Mouse (Mus musculus): Measurements from ENCODE around the gene Psat1. TPM values are rescaled to one million over a fixed set of nuclear protein-coding genes. Genes with fewer than 3 reads are reported as not detected.

Gene Psat1
- 21.9 TPM for polyA plus RNA-seq (2017; shearing (Covaris generic))

GRCm38 (mm10) chr19:15947237-15947636 is at the start of gene Psat1:
TSS of gene Psat1 (minus strand) at chr19:15947337.

GRCm38 (mm10) chr19:15984449-15985171 is 37.5 kb upstream of the Psat1 start, which contains the start of gene Cep78:
TSS of gene Cep78 (minus strand) at chr19:15984989.

Other genes starting within 250 kb of the Psat1 start
- gene Cep78, start 37.7 kb upstream of the Psat1 start, polyA plus RNA-seq (2017; shearing (Covaris generic)): 6.9 TPM
- 4.7 TPM for gene Gnaq, start 185.5 kb upstream of the Psat1 start, polyA plus RNA-seq (2017; shearing (Covaris generic))

Data from effector memory CD4-positive, alpha-beta T cell, adult 5 months (primary cell).